Mouse (Mus musculus): Measurements from ENCODE around the gene C87414.
"Not testable (repeated sequence)": the region's sequence is repeated elsewhere in the genome, so short reads cannot be mapped to it uniquely, and the experiment has no call there.

Gene C87414

GRCm38 (mm10) chr5:93671451-93671850, at the start of gene C87414:
C87414 (minus strand) TSS chr5:93671551.
- not testable (repeated sequence) for DNase-seq (ENCODE audit: low read depth, low spot score)

- not testable (repeated sequence) for DNase-seq (ENCODE audit: low read depth, low spot score)
Measured at GRCm38 (mm10) chr5:93684661-93685060, 13.3 kb upstream of the C87414 start.

Data from retina, postnatal 7 days (tissue).